ENCODE assay signal across 7 mouse cellular contexts in genomic region chr13:23561531-23561882, GRCm38 (mm10). TPM values are rescaled to one million over a fixed set of nuclear protein-coding genes. Genes with fewer than 3 reads are reported as not detected.
DNase-seq lines count a peak whose midpoint lies in the region; ATAC-seq and TF ChIP-seq lines count a peak whose summit lies in the region.
"Not testable (repeated sequence)": the region's sequence is repeated elsewhere in the genome, so short reads cannot be mapped to it uniquely, and the experiment has no call there.

No protein-coding gene starts in this region.

- not testable (repeated sequence) for TF ChIP-seq CTCF in cortical plate, adult 2 months (IDR thresholded peaks at IDR 0.05; ENCODE audit: extremely low read depth, insufficient read depth, low read length); lung, postnatal 0 days (IDR thresholded peaks at IDR 0.05)

- H3K9ac ChIP-seq in forebrain, embryonic 12.5 days, result peak overlapping the region; percentile 63
- peak overlapping the region; percentile 59; the same call in 1 of the 2 replicates for H3K9ac ChIP-seq in heart, embryonic 15.5 days
- H3K9ac ChIP-seq in intestine, embryonic 15.5 days, result 0 out of 2 replicates have a peak overlapping the region, but pooled peaks have one; percentile 49
- H3K9ac ChIP-seq in limb, embryonic 14.5 days (ENCODE audit: low read depth, low read length, severe bottlenecking), result peak overlapping the region; percentile 51; the same call in 1 of the 2 replicates
- H3K9ac ChIP-seq in lung, postnatal 0 days (replicated peaks; ENCODE audit: low read depth), result not testable (repeated sequence)
- H3K9ac ChIP-seq in neural tube, embryonic 11.5 days (ENCODE audit: low read length), result peak overlapping the region; percentile 45; the same call in 1 of the 2 replicates

- H3K4me3 ChIP-seq in cortical plate, adult 2 months (ENCODE audit: insufficient read depth, low read length), result peak overlapping the region; percentile 7
- H3K4me3 ChIP-seq in forebrain, embryonic 12.5 days (replicated peaks), result peak overlapping the region; percentile 44
- H3K4me3 ChIP-seq in heart, embryonic 15.5 days, result peak overlapping the region; percentile 58
- H3K4me3 ChIP-seq in intestine, embryonic 15.5 days (replicated peaks), result peak overlapping the region; percentile 42
- H3K4me3 ChIP-seq in limb, embryonic 14.5 days (replicated peaks; ENCODE audit: low read length), result peak overlapping the region; percentile 39
- not testable (repeated sequence) for H3K4me3 ChIP-seq in lung, postnatal 0 days (ENCODE audit: low read depth, low read length)
- peak overlapping the region; percentile 33 for H3K4me3 ChIP-seq in neural tube, embryonic 11.5 days (ENCODE audit: low read depth, low read length)

- TF ChIP-seq EP300 in lung, postnatal 0 days (IDR thresholded peaks at IDR 0.05), result not testable (repeated sequence)

- H3K4me1 ChIP-seq in cortical plate, adult 2 months (ENCODE audit: control insufficient read depth, insufficient read depth, low read length); forebrain, embryonic 12.5 days; heart, embryonic 15.5 days (replicated peaks); intestine, embryonic 15.5 days (replicated peaks); limb, embryonic 14.5 days (ENCODE audit: control insufficient read depth, insufficient read depth, low read length); lung, postnatal 0 days (ENCODE audit: insufficient read depth, low read depth, low read length); neural tube, embryonic 11.5 days (ENCODE audit: control insufficient read depth, insufficient read depth, low read length): not testable (repeated sequence)

- ATAC-seq in forebrain, embryonic 12.5 days (ENCODE audit: low FRiP score); heart, embryonic 15.5 days (replicated peaks; ENCODE audit: insufficient number of reproducible peaks, insufficient read depth, low FRiP score, low read depth); intestine, embryonic 15.5 days; limb, embryonic 14.5 days (ENCODE audit: low FRiP score, low read depth); lung, postnatal 0 days; neural tube, embryonic 11.5 days (ENCODE audit: insufficient read depth, low FRiP score, low TSS enrichment): not testable (repeated sequence)

- 0% methylated on average over 2 of the region's 5 CpGs for WGBS in forebrain, embryonic 12.5 days
- 0% methylated on average over 2 of the region's 5 CpGs for whole genome bisulfite sequencing in heart, embryonic 15.5 days
- WGBS in intestine, embryonic 15.5 days, result 0% methylated on average over 2 of the region's 5 CpGs
- WGBS in limb, embryonic 14.5 days, result 0% methylated on average over 2 of the region's 5 CpGs
- 0% methylated on average over 2 of the region's 5 CpGs for WGBS in lung, postnatal 0 days
- 0% methylated on average over 2 of the region's 5 CpGs for WGBS in neural tube, embryonic 11.5 days

- H3K9me3 ChIP-seq in forebrain, embryonic 12.5 days; heart, embryonic 15.5 days (replicated peaks); intestine, embryonic 15.5 days; limb, embryonic 14.5 days (ENCODE audit: control insufficient read depth, low read length); lung, postnatal 0 days (ENCODE audit: low read length); neural tube, embryonic 11.5 days (ENCODE audit: control insufficient read depth, low read length): not testable (repeated sequence)

- H3K27me3 ChIP-seq in forebrain, embryonic 12.5 days; heart, embryonic 15.5 days; intestine, embryonic 15.5 days (replicated peaks); limb, embryonic 14.5 days (ENCODE audit: control insufficient read depth, insufficient read depth, low read length); lung, postnatal 0 days (replicated peaks; ENCODE audit: insufficient read depth, low read length); neural tube, embryonic 11.5 days (ENCODE audit: control insufficient read depth, insufficient read depth, low read length): not testable (repeated sequence)

- peak overlapping the region; percentile 64 for H3K4me2 ChIP-seq in forebrain, embryonic 12.5 days
- H3K4me2 ChIP-seq in heart, embryonic 15.5 days, result peak overlapping the region; percentile 66
- peak overlapping the region; percentile 51 for H3K4me2 ChIP-seq in intestine, embryonic 15.5 days (replicated peaks)
- peak overlapping the region; percentile 64 for H3K4me2 ChIP-seq in limb, embryonic 14.5 days (replicated peaks; ENCODE audit: low read depth, low read length, severe bottlenecking)
- peak overlapping the region; percentile 70 for H3K4me2 ChIP-seq in lung, postnatal 0 days (replicated peaks; ENCODE audit: low read depth, low read length)
- H3K4me2 ChIP-seq in neural tube, embryonic 11.5 days (ENCODE audit: low read depth), result peak overlapping the region; percentile 55

- H3K36me3 ChIP-seq in forebrain, embryonic 12.5 days (replicated peaks); heart, embryonic 15.5 days; intestine, embryonic 15.5 days; limb, embryonic 14.5 days (ENCODE audit: control insufficient read depth, insufficient read depth, low read length); lung, postnatal 0 days (ENCODE audit: insufficient read depth, low read length); neural tube, embryonic 11.5 days (ENCODE audit: control insufficient read depth, insufficient read depth, low read length): not testable (repeated sequence)

- 0 out of 2 replicates have a peak overlapping the region, but pooled peaks have one; percentile 26 for H3K27ac ChIP-seq in cortical plate, adult 2 months (ENCODE audit: insufficient read depth, low read length)
- H3K27ac ChIP-seq in forebrain, embryonic 12.5 days, result peak overlapping the region; percentile 99
- peak overlapping the region; percentile 94 for H3K27ac ChIP-seq in heart, embryonic 15.5 days
- H3K27ac ChIP-seq in intestine, embryonic 15.5 days, result peak overlapping the region; percentile 93
- H3K27ac ChIP-seq in limb, embryonic 14.5 days (replicated peaks; ENCODE audit: low read depth, low read length), result peak overlapping the region; percentile 98; the same call in 1 of the 2 replicates
- H3K27ac ChIP-seq in lung, postnatal 0 days (ENCODE audit: low read length); neural tube, embryonic 11.5 days (ENCODE audit: low read depth, low read length): not testable (repeated sequence)

- TF ChIP-seq POLR2A in cortical plate, adult 2 months (IDR thresholded peaks at IDR 0.05; ENCODE audit: extremely low read depth, insufficient read depth, low read length); limb, embryonic 14.5 days (IDR thresholded peaks at IDR 0.05; ENCODE audit: borderline replicate concordance, extremely low read depth, insufficient read depth, insufficient read length): not testable (repeated sequence)

- not testable (repeated sequence) for DNase-seq in limb, embryonic 14.5 days (ENCODE audit: low spot score); lung, postnatal 0 days (ENCODE audit: low spot score); neural tube, embryonic 11.5 days (ENCODE audit: low spot score)

RNA-seq across cellular contexts. Expression of gene Hist1h3e, which starts 0.7 kb away (rescaled TPM):
- polyA plus RNA-seq in cortical plate, adult 2 months (2012; rRNA removed), result 1.2 and 2.9 TPM in 2 replicates
- 5.7 and 7.6 TPM in 2 replicates for polyA plus RNA-seq in forebrain, embryonic 12.5 days (2016; fragmentation: Nextera tagmentation; extraction: Ambion mirVana)
- 1.7 and 2.4 TPM in 2 replicates for polyA plus RNA-seq in heart, embryonic 15.5 days (2015; fragmentation: Nextera tagmentation; extraction: Ambion mirVana)
- polyA plus RNA-seq in intestine, embryonic 15.5 days (2015; fragmentation: Nextera tagmentation; extraction: Ambion mirVana), result 3.5 and 4.3 TPM in 2 replicates
- 36.1 and 54.1 TPM in 2 replicates for polyA plus RNA-seq in limb, embryonic 14.5 days (2012; rRNA removed)
- polyA plus RNA-seq in limb, embryonic 14.5 days (2014; fragmentation: Nextera tagmentation; extraction: Ambion mirVana), result 6.7 and 7.0 TPM in 2 replicates
- 1.6 and 1.7 TPM in 2 replicates for polyA plus RNA-seq in lung, postnatal 0 days (2015; fragmentation: Nextera tagmentation; extraction: Ambion mirVana)
- 6.4 and 6.9 TPM in 2 replicates for polyA plus RNA-seq in neural tube, embryonic 11.5 days (2014; fragmentation: Nextera tagmentation; extraction: Ambion mirVana)

RNA-seq across cellular contexts. Expression of gene Hist1h1d, which starts 8.4 kb away (rescaled TPM):
- polyA plus RNA-seq in cortical plate, adult 2 months (2012; rRNA removed), result 0.04 and 0.08 TPM in 2 replicates
- polyA plus RNA-seq in forebrain, embryonic 12.5 days (2016; fragmentation: Nextera tagmentation; extraction: Ambion mirVana), result 0.47 and 0.56 TPM in 2 replicates
- polyA plus RNA-seq in heart, embryonic 15.5 days (2015; fragmentation: Nextera tagmentation; extraction: Ambion mirVana), result 0.18 and 0.23 TPM in 2 replicates
- polyA plus RNA-seq in intestine, embryonic 15.5 days (2015; fragmentation: Nextera tagmentation; extraction: Ambion mirVana), result 0.46 and 0.64 TPM in 2 replicates
- polyA plus RNA-seq in limb, embryonic 14.5 days (2012; rRNA removed), result 0.50 and 0.62 TPM in 2 replicates
- polyA plus RNA-seq in limb, embryonic 14.5 days (2014; fragmentation: Nextera tagmentation; extraction: Ambion mirVana), result 0.47 and 0.61 TPM in 2 replicates
- polyA plus RNA-seq in lung, postnatal 0 days (2015; fragmentation: Nextera tagmentation; extraction: Ambion mirVana), result 0.11 TPM in 2 replicates
- 0.58 TPM in 2 replicates for polyA plus RNA-seq in neural tube, embryonic 11.5 days (2014; fragmentation: Nextera tagmentation; extraction: Ambion mirVana)

RNA-seq across cellular contexts. Expression of gene Hist1h2ae, which starts 9.5 kb away (rescaled TPM):
- 0.50 and 1.1 TPM in 2 replicates for polyA plus RNA-seq in cortical plate, adult 2 months (2012; rRNA removed)
- 115 and 138 TPM in 2 replicates for polyA plus RNA-seq in forebrain, embryonic 12.5 days (2016; fragmentation: Nextera tagmentation; extraction: Ambion mirVana)
- 33.7 and 35.5 TPM in 2 replicates for polyA plus RNA-seq in heart, embryonic 15.5 days (2015; fragmentation: Nextera tagmentation; extraction: Ambion mirVana)
- polyA plus RNA-seq in intestine, embryonic 15.5 days (2015; fragmentation: Nextera tagmentation; extraction: Ambion mirVana), result 76.9 and 89.5 TPM in 2 replicates
- polyA plus RNA-seq in limb, embryonic 14.5 days (2012; rRNA removed), result 19.8 and 35.0 TPM in 2 replicates
- 103 and 109 TPM in 2 replicates for polyA plus RNA-seq in limb, embryonic 14.5 days (2014; fragmentation: Nextera tagmentation; extraction: Ambion mirVana)
- polyA plus RNA-seq in lung, postnatal 0 days (2015; fragmentation: Nextera tagmentation; extraction: Ambion mirVana), result 7.1 and 7.9 TPM in 2 replicates
- polyA plus RNA-seq in neural tube, embryonic 11.5 days (2014; fragmentation: Nextera tagmentation; extraction: Ambion mirVana), result 61.5 and 64.3 TPM in 2 replicates

RNA-seq across cellular contexts. Expression of gene Hist1h2bg, which starts 9.7 kb away (rescaled TPM):
- polyA plus RNA-seq in cortical plate, adult 2 months (2012; rRNA removed), result 7.8 and 11.4 TPM in 2 replicates
- polyA plus RNA-seq in forebrain, embryonic 12.5 days (2016; fragmentation: Nextera tagmentation; extraction: Ambion mirVana), result 8.9 and 11.4 TPM in 2 replicates
- polyA plus RNA-seq in heart, embryonic 15.5 days (2015; fragmentation: Nextera tagmentation; extraction: Ambion mirVana), result 4.3 and 4.6 TPM in 2 replicates
- polyA plus RNA-seq in intestine, embryonic 15.5 days (2015; fragmentation: Nextera tagmentation; extraction: Ambion mirVana), result 7.1 and 11.5 TPM in 2 replicates
- 38.9 and 60.8 TPM in 2 replicates for polyA plus RNA-seq in limb, embryonic 14.5 days (2012; rRNA removed)
- polyA plus RNA-seq in limb, embryonic 14.5 days (2014; fragmentation: Nextera tagmentation; extraction: Ambion mirVana), result 6.9 and 10.0 TPM in 2 replicates
- polyA plus RNA-seq in lung, postnatal 0 days (2015; fragmentation: Nextera tagmentation; extraction: Ambion mirVana), result 1.3 and 1.9 TPM in 2 replicates
- 6.9 and 10.2 TPM in 2 replicates for polyA plus RNA-seq in neural tube, embryonic 11.5 days (2014; fragmentation: Nextera tagmentation; extraction: Ambion mirVana)

RNA-seq across cellular contexts. Expression of gene Hist1h4f, which starts 10.1 kb away (rescaled TPM):
- 4.5 and 13.1 TPM in 2 replicates for polyA plus RNA-seq in cortical plate, adult 2 months (2012; rRNA removed)
- 0.74 and 1.4 TPM in 2 replicates for polyA plus RNA-seq in forebrain, embryonic 12.5 days (2016; fragmentation: Nextera tagmentation; extraction: Ambion mirVana)
- 0.62 and 0.66 TPM in 2 replicates for polyA plus RNA-seq in heart, embryonic 15.5 days (2015; fragmentation: Nextera tagmentation; extraction: Ambion mirVana)
- polyA plus RNA-seq in intestine, embryonic 15.5 days (2015; fragmentation: Nextera tagmentation; extraction: Ambion mirVana), result 0.88 and 1.0 TPM in 2 replicates
- 13.7 and 21.4 TPM in 2 replicates for polyA plus RNA-seq in limb, embryonic 14.5 days (2012; rRNA removed)
- polyA plus RNA-seq in limb, embryonic 14.5 days (2014; fragmentation: Nextera tagmentation; extraction: Ambion mirVana), result 2.6 and 2.8 TPM in 2 replicates
- polyA plus RNA-seq in lung, postnatal 0 days (2015; fragmentation: Nextera tagmentation; extraction: Ambion mirVana), result 0.55 TPM in 1 of 2 replicates, not detected in the other
- polyA plus RNA-seq in neural tube, embryonic 11.5 days (2014; fragmentation: Nextera tagmentation; extraction: Ambion mirVana), result 0.94 and 1.5 TPM in 2 replicates
